Mouse (Mus musculus) cerebellum, adult 2 months (tissue): ENCODE measurements around the gene Ank3. TPM values are rescaled to one million over a fixed set of nuclear protein-coding genes. Genes with fewer than 3 reads are reported as not detected.

Source experiments
- DNase-seq, 2 experiments: peaks; one replicate each; pipeline ENCODE4 v3.0.0; 2021
- H3K27ac ChIP-seq: fragments of 200-500 bp; 2 replicates; pipeline ENCODE4 v1.5.1; 2012; ENCODE audit warnings: low read length, control low read depth, inconsistent platforms; ENCODE audit not compliant: insufficient read depth
- H3K27me3 ChIP-seq: fragments of 200-500 bp; 2 replicates; pipeline ENCODE4 v1.6.1; 2012; ENCODE audit warnings: inconsistent platforms, mild to moderate bottlenecking, low read length, moderate library complexity; ENCODE audit not compliant: control insufficient read depth, insufficient read depth
- H3K4me1 ChIP-seq: fragments of 200-500 bp; 2 replicates; pipeline ENCODE4 v1.6.1; 2011; ENCODE audit warnings: low read length; ENCODE audit not compliant: control insufficient read depth, insufficient read depth
- H3K4me3 ChIP-seq: fragments of 200-500 bp; replicated peaks from 2 replicates; pipeline ENCODE3; 2011; ENCODE audit warnings: mild to moderate bottlenecking, low read depth, low read length, control low read depth; ENCODE audit not compliant: insufficient read depth
- CTCF ChIP-seq: fragments of 200-500 bp; IDR thresholded peaks from 2 replicates; pipeline ENCODE4 v1.5.1; 2011; ENCODE audit warnings: low read depth, mild to moderate bottlenecking, control low read depth, low read length, moderate library complexity, borderline replicate concordance; ENCODE audit not compliant: insufficient read depth
- POLR2A ChIP-seq: fragments of 200-500 bp; IDR thresholded peaks from 2 replicates; pipeline ENCODE4 v1.6.1; 2011; ENCODE audit warnings: low read length, control low read depth, borderline replicate concordance; ENCODE audit not compliant: insufficient read depth
- WGBS: fragments of 180-500 bp; shearing (Covaris S2); methylation state at CpG from one replicate; pipeline ENCODE4 v1.1.7; 2018; 5-methylcytosine and 5-hydroxymethylcytosine counted together
- polyA plus RNA-seq: library from polyadenylated mRNA; depleted of rRNA; stranded (reverse); fragments of >200 nt; gene quantifications from 2 replicates; pipeline ENCODE4 v1.2.3, GENCODE M21; 2012

The Ank3 gene
- polyA plus RNA-seq, 1 experiment = 239 TPM

DNA sequence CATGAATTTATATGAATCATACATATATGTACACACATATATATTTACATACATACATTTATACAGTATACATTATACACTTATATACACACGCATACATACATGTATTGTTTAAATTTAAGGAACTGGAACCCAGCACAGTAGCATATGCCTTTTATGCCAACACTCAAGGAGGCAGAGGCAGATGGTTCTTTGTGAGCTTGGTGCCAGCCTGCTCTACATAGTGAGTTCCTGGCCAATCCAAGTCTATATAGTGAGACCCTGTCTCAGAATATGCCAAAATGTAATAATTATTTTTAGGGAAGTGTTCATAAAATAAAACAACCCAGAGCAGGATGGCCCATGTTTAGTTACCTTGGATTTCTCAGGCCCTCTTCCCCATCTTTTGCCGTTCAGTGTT, 581.1 kb downstream of the Ank3 start:
- Histone ChIP-seq H3K4me3 (no peak overlapping the region), H3K4me1 (no peaks in the 10 kb centered on the region; the same call in 1 of the 2 replicates), H3K27me3 (no peaks in the 10 kb centered on the region), H3K27ac (no peak overlapping the region)
- WGBS = 57% methylated on average over 2 of the region's 2 CpGs
- TF ChIP-seq POLR2A (no peak), CTCF (no peak)
- peak in 1 of 2 experiments; percentile 34 for DNase-seq

DNA sequence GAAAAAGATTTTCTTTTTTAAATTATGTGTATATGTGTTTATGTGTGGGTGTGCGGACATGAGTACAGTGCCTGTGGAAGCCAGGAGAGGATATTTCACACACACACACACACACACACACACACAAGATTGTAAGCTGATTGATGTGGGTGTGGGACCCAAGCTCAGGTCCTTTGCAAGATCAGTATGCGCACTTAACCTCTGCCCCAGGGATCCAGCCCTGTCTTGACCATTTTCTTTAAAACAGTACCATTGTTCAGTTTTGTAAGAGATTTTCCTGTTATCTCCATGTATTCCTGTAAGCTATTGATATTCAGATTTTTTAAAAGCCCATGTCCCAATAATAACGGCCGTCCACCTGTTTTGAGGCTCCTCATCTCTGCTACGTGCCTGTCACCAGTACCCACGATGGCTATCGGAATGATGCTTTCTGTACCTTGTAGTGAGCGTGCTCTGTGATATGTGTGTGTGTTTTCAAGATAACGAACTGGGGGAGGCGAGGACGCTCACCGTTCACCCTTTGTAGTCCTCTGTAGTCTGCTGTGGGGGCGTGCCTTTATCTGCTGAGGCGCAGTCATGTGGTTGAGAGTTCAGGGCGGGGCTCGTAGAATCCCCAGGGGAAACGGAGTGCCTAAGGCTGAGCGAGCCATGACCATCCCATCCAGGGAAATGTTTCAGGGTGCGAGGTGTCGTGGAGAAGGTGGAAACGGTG, 583.0 kb downstream of the Ank3 start:
- TF ChIP-seq CTCF (no peak), POLR2A (no peak)
- no peaks in the 10 kb centered on the region for H3K27me3 ChIP-seq
- 87% methylated on average over 21 of the region's 21 CpGs for WGBS
- no peak overlapping the region for H3K27ac ChIP-seq
- DNase-seq = no peak
- H3K4me3 ChIP-seq = no peak overlapping the region
- H3K4me1 ChIP-seq = no peaks in the 10 kb centered on the region; the same call in 1 of the 2 replicates

DNA sequence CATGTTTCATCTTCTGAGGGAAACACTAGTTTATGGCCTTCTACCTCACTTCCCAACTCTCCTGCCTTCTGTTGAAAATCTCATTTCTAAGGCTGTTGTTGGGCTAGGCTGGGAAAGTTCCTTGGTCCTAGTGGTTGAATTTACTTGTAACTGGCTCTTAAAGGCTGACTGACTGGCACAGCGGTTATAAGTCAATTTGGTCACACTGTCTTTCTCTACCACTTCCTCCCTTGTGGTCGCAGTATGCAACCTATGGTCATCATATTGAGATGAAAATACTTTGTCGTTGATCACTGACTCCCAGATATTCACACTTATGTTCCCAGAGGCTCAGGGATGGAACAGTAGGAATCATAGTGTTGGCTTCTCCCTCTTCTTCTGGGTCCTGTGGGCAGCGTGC, 584.1 kb downstream of the Ank3 start:
- H3K27ac ChIP-seq = no peak overlapping the region
- no peak for DNase-seq
- WGBS = 95% methylated on average over 4 of the region's 4 CpGs
- TF ChIP-seq CTCF = no peak
- TF ChIP-seq POLR2A = no peak
- no peak overlapping the region for H3K4me3 ChIP-seq
- H3K4me1 ChIP-seq = no peaks in the 10 kb centered on the region; the same call in 1 of the 2 replicates
- no peaks in the 10 kb centered on the region for H3K27me3 ChIP-seq

DNA sequence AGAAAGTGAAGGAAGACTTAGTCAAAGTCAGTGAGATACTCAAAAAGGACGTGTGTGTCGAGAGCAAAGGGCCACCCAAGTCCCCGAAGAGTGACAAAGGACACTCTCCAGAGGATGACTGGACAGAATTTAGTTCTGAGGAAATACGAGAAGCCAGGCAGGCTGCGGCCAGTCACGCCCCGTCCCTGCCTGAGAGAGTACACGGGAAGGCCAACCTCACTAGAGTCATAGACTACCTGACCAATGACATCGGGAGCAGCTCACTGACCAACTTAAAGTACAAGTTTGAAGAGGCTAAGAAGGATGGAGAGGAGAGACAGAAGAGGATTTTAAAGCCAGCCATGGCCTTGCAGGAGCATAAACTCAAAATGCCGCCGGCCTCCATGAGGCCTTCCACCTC, 588.9 kb downstream of the Ank3 start:
- no peak for DNase-seq
- TF ChIP-seq POLR2A = no peak
- TF ChIP-seq CTCF = no peak
- WGBS = 98% methylated on average over 11 of the region's 11 CpGs
- no peaks in the 10 kb centered on the region; the same call in 1 of the 2 replicates for H3K4me1 ChIP-seq
- H3K27me3 ChIP-seq = no peaks in the 10 kb centered on the region
- no peak overlapping the region for H3K4me3 ChIP-seq
- H3K27ac ChIP-seq = no peak overlapping the region

DNA sequence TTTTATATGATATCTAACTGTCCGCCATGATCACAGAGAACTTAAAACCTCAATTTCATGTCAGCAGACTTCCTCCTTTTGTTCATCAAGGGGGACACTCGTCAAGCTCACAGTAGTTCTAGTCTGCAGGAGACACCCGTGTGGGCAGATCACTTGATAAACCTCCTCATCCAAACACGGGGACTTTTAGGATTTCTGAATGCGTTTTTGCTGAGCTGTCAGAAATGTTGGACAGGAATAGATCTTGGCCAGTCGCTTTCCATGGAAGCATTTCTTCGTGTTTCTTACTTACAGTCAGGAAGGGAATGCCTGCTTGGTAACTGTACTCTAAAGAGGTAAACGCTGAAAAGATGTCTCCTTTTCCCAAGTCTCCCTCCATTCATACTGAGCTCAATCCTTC, 598.5 kb downstream of the Ank3 start:
- WGBS = 83% methylated on average over 8 of the region's 8 CpGs
- TF ChIP-seq POLR2A = no peak
- no peak for TF ChIP-seq CTCF
- Histone ChIP-seq H3K4me1 (no peaks in the 10 kb centered on the region), H3K27me3 (no peaks in the 10 kb centered on the region), H3K4me3 (no peak overlapping the region), H3K27ac (no peak overlapping the region)
- DNase-seq = no peak

DNA sequence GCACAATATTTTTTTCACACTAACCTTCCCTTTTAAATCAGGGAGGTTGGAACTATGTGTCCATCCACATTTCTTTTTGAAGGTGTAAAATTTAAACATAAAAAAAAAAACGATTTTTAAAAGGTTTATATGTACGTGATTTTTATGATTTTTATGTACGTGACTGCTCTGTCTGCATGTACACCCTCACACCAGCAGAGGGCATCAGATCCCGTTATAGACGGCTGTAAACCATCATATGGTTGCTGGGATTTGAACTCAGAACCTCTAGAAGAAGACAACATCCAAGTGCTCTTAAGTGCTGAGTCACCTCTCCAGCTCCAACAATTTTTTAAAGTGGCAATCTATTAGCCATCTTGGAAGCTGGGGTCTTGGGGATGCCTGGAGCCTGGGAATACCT, 605.5 kb downstream of the Ank3 start:
- no peak for DNase-seq
- 88% methylated on average over 5 of the region's 5 CpGs for WGBS
- H3K27ac ChIP-seq = no peak overlapping the region
- no peaks in the 10 kb centered on the region for H3K27me3 ChIP-seq
- H3K4me1 ChIP-seq = no peaks in the 10 kb centered on the region
- TF ChIP-seq POLR2A (no peak), CTCF (peak; percentile 33; the same call in 1 of the 2 replicates)
- no peak overlapping the region for H3K4me3 ChIP-seq

DNA sequence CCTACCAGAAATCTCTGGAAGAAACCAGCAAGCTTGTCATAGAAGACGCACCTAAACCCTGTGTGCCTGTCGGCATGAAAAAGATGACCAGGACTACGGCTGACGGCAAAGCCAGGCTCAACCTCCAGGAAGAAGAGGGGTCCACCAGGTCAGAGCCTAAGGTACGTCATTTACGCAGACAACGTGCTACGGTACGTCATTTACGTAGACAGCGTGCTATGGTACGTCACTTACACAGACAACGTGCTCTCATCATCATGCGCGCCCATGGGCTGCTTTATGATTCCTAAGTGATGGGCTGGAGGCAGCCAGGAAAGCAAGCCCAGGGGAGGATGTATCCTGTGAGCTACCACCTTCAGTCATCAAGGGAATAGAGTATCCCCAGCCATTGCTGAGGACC, 606.3 kb downstream of the Ank3 start:
- WGBS = 97% methylated on average over 15 of the region's 15 CpGs
- TF ChIP-seq POLR2A (no peak), CTCF (no peak)

DNA sequence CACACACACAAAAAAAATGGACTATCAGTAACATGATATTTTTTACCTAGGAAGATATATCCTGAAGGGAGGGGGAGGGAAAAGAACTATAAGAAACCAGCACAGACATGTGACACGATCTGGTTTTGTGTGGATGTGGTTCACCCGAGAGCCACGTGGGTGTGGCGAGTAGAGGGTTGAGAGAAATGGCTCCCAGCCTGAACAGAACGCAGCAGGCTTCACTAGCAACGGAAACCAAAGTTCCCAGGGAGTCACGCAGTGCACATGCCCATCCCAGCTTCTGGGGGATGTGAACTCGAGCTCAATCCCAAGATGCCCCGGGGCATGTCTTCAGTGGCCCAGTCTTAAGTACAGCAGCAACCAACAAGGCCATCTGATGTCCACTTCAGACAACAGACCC, 607.8 kb downstream of the Ank3 start:
- Histone ChIP-seq H3K4me1 (no peaks in the 10 kb centered on the region), H3K4me3 (no peak overlapping the region), H3K27me3 (no peaks in the 10 kb centered on the region), H3K27ac (no peak overlapping the region)
- no peak for DNase-seq
- TF ChIP-seq POLR2A (no peak), CTCF (no peak)
- WGBS = 39% methylated on average over 9 of the region's 9 CpGs

More for the DNA sequence above, 606.3 kb downstream of the Ank3 start:
- no peaks in the 10 kb centered on the region for H3K4me1 ChIP-seq
- no peak overlapping the region for H3K4me3 ChIP-seq
- H3K27me3 ChIP-seq = no peaks in the 10 kb centered on the region
- DNase-seq = no peak
- H3K27ac ChIP-seq = no peak overlapping the region

DNA sequence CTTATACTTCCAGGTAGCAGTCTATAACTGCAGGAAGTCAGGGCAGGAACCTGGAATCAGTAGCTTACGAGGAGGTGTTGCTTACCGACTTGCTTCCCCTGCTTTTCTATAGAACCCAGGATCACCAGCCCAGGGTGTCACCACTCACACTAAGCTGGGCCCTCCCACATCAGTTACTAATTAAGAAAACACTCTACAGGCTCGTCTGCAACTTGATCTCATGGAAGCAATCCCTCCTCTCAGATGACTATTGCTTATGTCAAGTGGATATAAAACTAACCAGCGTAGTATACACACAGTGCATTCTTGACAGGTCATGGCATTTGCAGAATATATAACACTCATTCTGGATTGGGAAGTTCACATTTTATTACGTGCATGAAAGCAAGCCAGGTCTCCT, 613.2 kb downstream of the Ank3 start:
- no peaks in the 10 kb centered on the region for H3K4me1 ChIP-seq
- TF ChIP-seq CTCF (no peak), POLR2A (no peak)
- no peak overlapping the region for H3K4me3 ChIP-seq
- no peak for DNase-seq
- 82% methylated on average over 5 of the region's 5 CpGs for WGBS
- no peak overlapping the region for H3K27ac ChIP-seq
- H3K27me3 ChIP-seq = no peaks in the 10 kb centered on the region
